Mouse (Mus musculus): ENCODE results near the gene Tln1.

DNA sequence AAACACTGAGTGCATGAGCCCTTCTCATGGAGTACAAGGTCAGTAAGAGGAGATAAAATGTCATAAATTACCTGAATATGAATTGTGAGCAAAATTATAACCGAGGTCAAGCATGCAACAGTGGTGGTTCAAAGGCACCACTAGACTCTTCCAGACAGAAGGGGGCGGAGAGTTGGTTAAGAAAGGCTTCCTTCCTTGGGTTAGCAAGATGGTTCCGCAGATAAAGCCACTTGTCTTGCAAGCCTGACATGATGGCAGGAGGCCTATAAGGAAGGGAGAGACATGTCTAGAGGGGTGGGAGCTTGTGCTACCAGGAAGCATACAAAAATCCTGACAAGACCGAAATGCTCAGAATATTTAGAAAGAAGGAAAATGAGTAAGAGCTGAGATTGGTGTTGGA, 58.2 kb downstream of the Tln1 start:
- TF ChIP-seq MYOG (IDR thresholded peaks at IDR 0.05; ENCODE audit: control insufficient read depth in 1 of 3, insufficient read depth in 1 of 3, insufficient read length in 2 of 3, low read depth in 2 of 3), result no peak
- no peak for TF ChIP-seq POLR2A (IDR thresholded peaks at IDR 0.05; ENCODE audit: insufficient read length, low read depth)
- TF ChIP-seq CEBPB (IDR thresholded peaks at IDR 0.05; ENCODE audit: insufficient read depth, poor library complexity, severe bottlenecking), result no peak
- TF ChIP-seq USF1 (IDR thresholded peaks at IDR 0.05; ENCODE audit: low read depth), result no peak
- TF ChIP-seq MYOD1 (IDR thresholded peaks at IDR 0.05; ENCODE audit: control insufficient read depth in 1 of 3, insufficient read length in 2 of 3, low read depth in 2 of 3), result no peak
- no peak for TF ChIP-seq MAX (IDR thresholded peaks at IDR 0.05; ENCODE audit: low read depth)
- TF ChIP-seq TCF12 (IDR thresholded peaks at IDR 0.05; ENCODE audit: insufficient read depth, poor library complexity, severe bottlenecking), result no peak
- TF ChIP-seq POLR2AphosphoS2 (IDR thresholded peaks at IDR 0.05; ENCODE audit: insufficient read length, low read depth), result no peak

Measured in myocyte (in vitro differentiated cells).